Mouse (Mus musculus): Measurements from ENCODE around the gene Cep112.
"Not testable (repeated sequence)": the region's sequence is repeated elsewhere in the genome, so short reads cannot be mapped to it uniquely, and the experiment has no call there.

Gene Cep112

GRCm38 (mm10) chr11:108867538-108867937 is 442.5 kb downstream of the Cep112 start:
- DNase-seq (ENCODE audit: low spot score in 2 of 2), result no peak

DNA sequence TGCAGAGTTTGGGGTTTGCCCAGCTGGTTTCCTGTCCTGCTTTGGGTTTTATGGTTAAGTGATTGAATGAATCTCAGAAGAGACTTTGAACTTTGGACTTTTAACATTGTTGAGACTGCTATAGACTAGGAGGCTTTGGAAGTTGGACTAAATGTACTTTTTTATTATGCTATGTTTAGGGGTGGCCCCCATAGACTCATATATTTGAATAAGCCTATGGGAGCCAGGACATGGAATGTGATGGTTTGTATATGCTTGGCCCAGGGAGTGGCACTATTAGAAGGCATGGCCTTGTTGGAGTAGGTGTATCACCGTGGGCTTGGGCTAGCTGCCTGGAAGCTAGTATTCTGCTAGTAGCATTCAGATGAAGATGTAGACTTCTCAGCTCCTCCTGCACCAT is 446.3 kb downstream of the Cep112 start:
- not testable (repeated sequence) for DNase-seq (ENCODE audit: low spot score in 2 of 2)

- DNase-seq (ENCODE audit: low spot score in 2 of 2), result no peak
Measured at GRCm38 (mm10) chr11:108871748-108872147, 446.8 kb downstream of the Cep112 start.

DNA sequence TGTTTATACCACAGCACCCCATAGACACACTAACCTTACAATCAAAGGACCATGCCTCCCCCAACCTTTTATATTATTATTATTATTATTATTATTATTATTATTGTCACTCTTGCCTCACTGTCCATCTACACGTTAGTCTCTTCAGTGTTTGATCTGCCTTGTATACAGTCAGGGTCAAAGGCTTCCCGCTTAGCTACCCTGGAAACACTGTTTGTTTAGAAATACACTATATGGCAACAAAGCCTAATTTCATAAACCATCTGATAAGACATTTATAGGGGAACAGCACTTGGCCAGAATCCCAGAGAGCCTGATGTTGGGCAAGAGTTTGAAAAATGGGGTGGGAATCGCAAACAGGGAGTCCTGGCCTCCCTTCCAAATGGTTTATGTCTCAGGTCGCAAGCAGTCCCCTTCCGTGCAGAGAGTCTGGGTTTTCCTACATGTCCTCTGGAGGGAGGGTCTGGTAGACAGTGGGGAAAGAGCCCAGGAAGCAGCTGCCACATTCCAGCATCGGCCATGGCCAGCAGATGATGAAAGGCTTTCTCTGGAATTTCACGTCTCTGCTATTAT is 451.7 kb downstream of the Cep112 start:
- DNase-seq (ENCODE audit: low spot score in 2 of 2), result peak in 1 of 2 experiments; percentile 39

GRCm38 (mm10) chr11:108877520-108877919 is 452.5 kb downstream of the Cep112 start:
- no peak for DNase-seq (ENCODE audit: low spot score in 2 of 2)

GRCm38 (mm10) chr11:108880546-108880945 is 455.6 kb downstream of the Cep112 start:
- no peak for DNase-seq (ENCODE audit: low spot score in 2 of 2)

DNA sequence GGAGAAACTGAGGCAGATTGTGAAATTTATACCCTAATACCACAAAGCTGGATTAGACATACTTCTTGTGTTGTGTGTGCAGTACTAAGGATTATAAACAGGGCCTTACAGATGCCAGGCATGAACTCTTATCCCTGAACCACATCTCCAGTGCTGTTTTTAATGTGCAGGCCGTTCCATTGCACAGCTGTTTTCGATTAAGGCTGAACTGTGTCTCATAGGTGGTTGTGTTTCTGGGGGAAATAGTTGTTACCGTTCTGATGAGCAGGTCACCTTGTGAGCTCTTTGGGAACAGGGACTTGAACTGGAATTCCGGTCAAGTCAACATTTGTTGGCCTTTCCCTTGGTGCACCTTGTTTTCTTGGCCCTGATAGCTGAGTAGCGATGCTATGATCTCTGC is 456.7 kb downstream of the Cep112 start:
- no peak for DNase-seq (ENCODE audit: low spot score in 2 of 2)

- DNase-seq (ENCODE audit: low spot score in 2 of 2), result no peak
Measured at GRCm38 (mm10) chr11:108885276-108885896, 460.4 kb downstream of the Cep112 start.

DNA sequence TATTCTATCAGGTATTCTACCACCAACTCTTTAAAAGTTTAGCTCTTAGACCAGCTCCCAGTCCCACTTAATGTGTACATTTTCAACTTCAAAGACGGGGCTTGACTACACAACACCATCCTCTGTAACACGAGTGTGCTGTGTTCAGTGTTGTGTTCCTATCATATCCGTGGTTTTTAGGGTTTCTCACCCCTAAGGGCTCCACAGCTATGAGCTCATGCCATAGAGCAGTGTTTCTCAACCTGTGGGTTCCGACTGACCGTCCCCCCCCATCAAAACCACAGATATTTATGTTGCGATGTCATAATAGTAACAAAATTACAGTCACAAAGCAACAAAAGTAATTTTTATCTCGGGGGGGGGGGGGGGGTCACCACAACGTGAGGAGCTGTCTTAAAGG is 461.1 kb downstream of the Cep112 start:
- no peak for DNase-seq (ENCODE audit: low spot score in 2 of 2)

DNA sequence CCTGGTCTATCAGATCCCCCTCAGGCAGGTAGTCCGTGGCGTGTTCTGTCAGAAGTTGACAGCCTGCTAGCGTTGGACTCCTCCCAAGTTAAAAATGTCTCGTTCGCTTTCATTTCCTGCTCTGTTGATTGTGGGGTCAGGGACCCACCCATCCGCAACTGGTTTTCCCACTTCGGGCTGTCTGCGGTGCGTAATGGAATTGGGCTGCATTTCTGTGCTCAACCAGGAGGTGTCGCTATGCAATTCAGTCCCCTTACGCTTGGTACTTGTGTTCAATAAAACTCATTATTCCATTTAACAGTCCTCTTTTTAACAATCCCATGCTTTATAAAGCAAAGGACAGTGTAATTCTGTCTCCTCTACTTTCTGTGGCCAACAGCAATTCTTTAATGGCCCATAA is 464.1 kb downstream of the Cep112 start:
- no peak for DNase-seq (ENCODE audit: low spot score in 2 of 2)

DNA sequence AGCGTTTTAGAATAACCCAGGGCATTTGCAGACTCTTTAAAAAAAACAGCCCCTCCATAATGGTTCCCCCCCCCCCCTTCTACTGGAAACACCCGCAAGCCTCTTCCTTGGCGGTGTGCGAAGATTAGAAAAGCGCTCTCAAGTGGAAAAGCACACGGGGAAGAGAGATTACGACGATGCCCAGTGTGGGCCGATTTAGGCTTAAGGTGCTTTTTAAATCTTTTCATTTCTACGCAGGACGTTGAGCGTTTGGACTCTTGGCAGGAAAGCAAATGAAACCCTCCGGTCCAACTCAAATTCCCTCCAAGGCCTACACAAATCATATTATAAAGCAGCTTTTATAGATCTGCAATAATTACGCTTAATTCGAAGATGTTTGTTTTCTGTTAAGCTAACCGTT is 465.6 kb downstream of the Cep112 start:
- DNase-seq (ENCODE audit: low spot score in 2 of 2), result no peak

DNA sequence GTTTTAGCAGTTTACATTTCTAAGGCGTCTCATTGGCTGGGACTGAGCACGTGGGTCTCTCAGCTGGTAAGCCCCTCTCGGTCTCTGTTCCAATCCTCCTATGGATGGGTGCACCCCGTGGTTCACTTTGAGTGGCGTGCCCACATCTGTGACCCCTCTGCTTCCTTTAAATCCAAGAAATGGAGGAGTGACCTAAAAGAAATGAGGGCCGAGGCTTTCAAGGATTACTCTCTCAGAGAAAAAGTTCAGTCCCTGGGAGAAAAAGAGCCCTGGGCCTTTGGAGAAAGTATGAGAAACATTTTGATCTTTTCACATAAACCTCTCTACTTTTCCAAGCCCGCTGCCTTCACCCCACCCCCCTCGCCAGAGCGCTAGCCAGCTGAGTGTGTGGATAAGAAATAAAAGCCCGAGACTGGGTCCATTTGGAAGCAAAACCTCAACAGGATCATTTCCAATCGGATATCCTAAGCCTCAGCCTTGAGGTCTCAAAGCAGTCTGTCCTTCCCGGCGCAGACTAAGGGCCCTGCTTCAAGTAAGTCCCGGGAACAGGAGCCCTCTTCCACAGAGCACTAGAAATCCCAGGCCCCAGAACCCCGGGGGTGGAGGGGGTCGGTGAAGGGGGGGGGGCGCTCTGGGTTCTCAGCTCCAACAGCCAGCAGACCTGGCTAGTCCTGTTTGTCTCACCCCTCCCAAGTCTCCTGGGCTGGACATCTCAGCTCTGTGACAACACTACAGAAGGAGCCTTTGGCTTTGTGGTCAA is 466.3 kb downstream of the Cep112 start:
- peak; percentile 67 to 70 for DNase-seq (ENCODE audit: low spot score in 2 of 2)

DNA sequence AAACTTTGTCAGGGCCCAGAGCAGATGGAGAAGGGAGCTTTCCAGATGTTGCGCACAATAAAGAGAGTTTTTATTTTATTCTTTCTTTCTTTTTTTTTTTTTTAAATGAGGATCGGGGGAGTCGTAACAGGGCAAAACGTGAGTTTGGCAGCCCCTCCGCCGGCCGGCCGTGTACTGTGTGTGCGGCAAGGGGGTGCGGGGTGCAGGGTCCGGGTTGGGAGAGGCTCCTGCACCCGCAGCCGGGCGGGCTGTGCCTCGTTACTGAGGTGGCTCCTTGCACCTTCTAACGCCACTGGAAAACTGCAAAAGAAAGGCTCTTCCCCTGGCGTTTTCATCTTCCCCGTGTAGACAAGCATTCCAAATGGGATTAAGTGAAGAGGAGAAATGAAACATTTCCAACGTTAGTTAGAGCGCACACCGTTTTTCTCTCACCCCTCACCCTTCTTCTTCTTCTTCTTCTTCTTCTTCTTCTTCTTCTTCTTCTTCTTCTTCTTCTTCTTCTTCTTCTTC is 466.9 kb downstream of the Cep112 start:
- DNase-seq (ENCODE audit: low spot score in 2 of 2), result no peak

- DNase-seq (ENCODE audit: low spot score in 2 of 2), result no peak
Measured at GRCm38 (mm10) chr11:108892406-108892805, 467.4 kb downstream of the Cep112 start.

DNA sequence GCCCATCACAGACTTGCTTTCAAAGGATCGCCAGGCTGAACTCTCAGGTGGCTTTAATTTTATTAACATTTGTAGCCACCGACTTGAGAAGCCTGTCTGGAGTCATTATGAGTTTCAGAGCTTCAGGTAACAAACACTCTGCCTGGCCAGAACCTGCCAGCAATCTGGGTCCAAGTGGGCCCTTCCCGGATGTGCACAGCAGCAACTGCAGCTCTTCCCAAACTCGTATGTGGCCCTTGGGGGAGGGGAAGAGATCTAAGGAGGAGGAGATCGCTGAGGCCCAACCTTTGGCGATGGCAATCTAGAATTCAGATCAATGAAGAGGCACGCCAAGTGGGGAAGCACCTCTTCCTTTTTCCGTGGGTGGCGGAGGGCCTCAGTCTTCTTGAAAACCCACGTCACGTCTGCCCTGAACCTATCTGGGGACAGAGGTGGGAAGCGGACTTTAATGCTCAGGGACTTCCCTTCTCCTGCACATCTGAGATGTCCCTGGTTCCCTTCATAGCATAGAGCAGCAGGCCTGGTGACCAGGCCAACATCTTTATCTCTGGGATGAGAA is 468.3 kb downstream of the Cep112 start:
- no peak for DNase-seq (ENCODE audit: low spot score in 2 of 2)

DNA sequence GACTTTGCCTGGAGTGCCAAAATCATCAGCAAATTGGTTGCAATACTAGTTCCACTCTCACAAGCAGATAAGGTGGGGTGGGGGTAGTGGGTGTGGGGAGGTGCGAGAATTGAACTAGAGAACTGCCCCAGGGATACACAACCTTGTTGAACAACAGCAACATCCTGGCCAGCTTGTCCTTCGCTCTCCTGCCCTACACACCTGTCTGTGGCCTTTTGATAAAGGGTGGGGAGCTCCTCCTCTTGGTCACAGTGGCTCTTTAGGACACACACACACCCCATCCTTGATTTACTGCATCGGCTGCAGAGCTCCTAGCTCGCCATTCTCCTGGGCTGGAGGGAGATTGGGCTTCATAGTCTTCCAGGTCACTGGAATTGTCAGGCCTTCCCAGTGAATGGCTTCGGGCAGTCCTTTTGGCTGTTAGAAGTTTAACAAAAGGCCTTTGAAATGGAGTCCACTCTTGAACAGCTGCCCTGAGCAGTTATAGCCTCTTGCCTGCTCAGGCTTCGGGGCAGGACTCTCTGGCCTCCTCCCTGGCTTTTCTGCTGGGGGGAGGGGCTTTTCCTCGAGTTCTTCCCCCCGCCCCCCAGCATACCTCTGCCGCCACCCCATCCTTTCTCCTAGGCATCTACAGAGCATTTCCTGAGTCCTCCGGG is 469.0 kb downstream of the Cep112 start:
- DNase-seq (ENCODE audit: low spot score in 2 of 2), result no peak

DNA sequence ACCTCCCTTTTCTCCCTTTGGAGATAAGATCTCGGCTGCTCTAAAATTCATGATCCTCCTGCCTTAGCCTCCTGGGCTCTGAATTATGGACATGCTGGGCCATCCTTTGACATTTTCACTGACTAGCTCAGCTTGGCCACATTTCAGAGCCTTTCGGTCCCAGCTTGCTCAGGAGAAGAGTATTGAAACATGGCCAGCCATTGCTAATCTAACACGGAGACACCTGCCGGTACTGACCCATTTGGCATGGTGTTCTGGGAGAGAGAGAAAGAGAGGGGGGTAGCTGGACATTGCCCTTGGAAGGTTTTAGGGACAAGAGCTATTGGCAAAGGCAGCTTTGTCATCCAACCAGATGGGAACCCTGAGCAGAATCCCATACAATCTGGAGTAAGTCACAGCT is 472.0 kb downstream of the Cep112 start:
- DNase-seq (ENCODE audit: low spot score in 2 of 2), result no peak

- no peak for DNase-seq (ENCODE audit: low spot score in 2 of 2)
Measured at GRCm38 (mm10) chr11:108898063-108898462, 473.1 kb downstream of the Cep112 start.

- DNase-seq (ENCODE audit: low spot score in 2 of 2), result no peak
Measured at GRCm38 (mm10) chr11:108898483-108898882, 473.5 kb downstream of the Cep112 start.

DNA sequence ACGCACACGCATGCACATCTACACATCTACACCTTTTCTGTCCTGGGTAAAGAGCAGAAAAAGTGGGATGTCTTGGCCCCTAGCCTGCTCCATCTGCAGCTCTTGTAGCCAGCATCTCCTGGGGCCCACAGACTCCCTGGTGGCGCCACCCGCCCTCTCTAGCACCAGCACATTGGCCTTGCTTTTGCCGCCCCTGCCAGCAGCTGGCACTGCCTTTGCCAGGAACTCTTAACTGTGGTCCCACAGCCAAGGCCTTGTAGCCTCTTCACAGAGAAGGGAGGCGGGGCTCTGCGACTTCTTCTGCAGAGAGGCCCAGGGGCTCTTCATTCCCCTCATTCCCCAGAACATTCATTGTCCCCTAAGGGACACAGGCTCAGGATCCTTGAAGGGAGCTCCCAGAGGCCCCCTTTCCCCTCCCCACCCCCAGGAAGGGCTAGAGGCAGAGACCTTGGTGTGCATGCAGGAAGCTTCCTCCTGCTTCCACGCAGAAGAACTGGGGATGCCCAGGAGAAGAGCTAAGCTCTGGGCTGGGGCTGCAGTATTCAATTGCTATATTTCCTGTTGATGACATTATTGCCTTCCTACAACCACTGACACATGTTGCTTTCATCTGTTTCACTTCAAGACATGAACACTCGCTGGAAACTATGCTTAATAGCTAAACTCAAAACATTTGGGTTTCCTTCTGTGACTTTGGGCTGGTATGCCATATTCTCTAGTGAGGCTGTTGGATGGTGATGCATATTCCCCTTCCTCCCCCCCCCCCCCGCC is 475.9 kb downstream of the Cep112 start:
- DNase-seq (ENCODE audit: low spot score in 2 of 2), result no peak

DNA sequence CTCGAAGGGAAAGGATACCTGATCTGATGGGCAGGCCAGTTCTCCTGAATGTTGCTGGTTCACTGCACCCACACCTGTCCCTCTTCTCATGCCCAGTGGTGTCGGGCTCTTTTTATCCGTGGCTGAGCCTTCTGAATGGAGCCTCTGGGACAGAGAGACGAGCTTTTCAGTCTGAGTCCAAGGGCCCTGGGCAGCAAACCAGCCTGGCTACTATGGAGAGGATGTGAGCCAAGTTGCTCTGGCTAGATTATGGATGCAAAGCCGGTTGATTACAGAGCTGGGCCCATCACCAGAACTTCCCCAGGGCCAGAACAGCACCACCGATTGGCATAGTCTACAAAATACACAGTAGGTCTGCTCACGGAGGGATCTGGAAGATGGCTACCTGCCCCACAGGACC is 476.7 kb downstream of the Cep112 start:
- DNase-seq (ENCODE audit: low spot score in 2 of 2), result no peak

All from urinary bladder, postnatal 4 days (tissue).